24 mouse cellular contexts compared by ENCODE assay signal in genomic region chr15:96052586-96052985, GRCm38 (mm10).
DNase-seq lines count a peak whose midpoint lies in the region; ATAC-seq and TF ChIP-seq lines count a peak whose summit lies in the region.
"Had no signal": no experiment of that assay in that cellular context is flagged by ENCODE, and none has a peak within 500 bp of the region (broad histone marks: within the 10 kb centered on the region; RNA-seq: fewer than 3 reads in every experiment).

No protein-coding gene starts in this region.

- no peak for ATAC-seq in intestine, embryonic 14.5 days (replicated peaks; ENCODE audit: low FRiP score, low TSS enrichment, low read depth)
- no peak for ATAC-seq in intestine, embryonic 16.5 days
- peak; percentile 62; the same call in 1 of the 2 replicates for ATAC-seq in lung, embryonic 15.5 days (ENCODE audit: borderline replicate concordance, extremely low read depth, low FRiP score, low TSS enrichment)
- no peak; the same call in 1 of the 2 replicates for ATAC-seq in lung, postnatal 0 days
- ATAC-seq: activated CD4-positive, CD25-positive, alpha-beta regulatory T cell, adult 4 months; CD4-positive, CD25-positive, alpha-beta regulatory T cell, adult 4 months; forebrain, embryonic 13.5 days; forebrain, embryonic 15.5 days; Patski had no signal

- no peaks in the 10 kb centered on the region for H3K9me3 ChIP-seq in intestine, embryonic 14.5 days (ENCODE audit: control insufficient read depth, low read length)
- H3K9me3 ChIP-seq in intestine, embryonic 16.5 days (ENCODE audit: control insufficient read depth, low read length), result no peaks in the 10 kb centered on the region
- H3K9me3 ChIP-seq in lung, embryonic 15.5 days, result no peaks in the 10 kb centered on the region
- no peaks in the 10 kb centered on the region for H3K9me3 ChIP-seq in lung, postnatal 0 days (ENCODE audit: low read length)
- H3K9me3 ChIP-seq: embryonic facial prominence, embryonic 10.5 days; embryonic facial prominence, embryonic 12.5 days; forebrain, embryonic 13.5 days; forebrain, embryonic 15.5 days had no signal

- no peak overlapping the region for H3K4me2 ChIP-seq in intestine, embryonic 14.5 days (ENCODE audit: low read length)
- H3K4me2 ChIP-seq in intestine, embryonic 16.5 days (ENCODE audit: low read depth, low read length), result no peak overlapping the region
- H3K4me2 ChIP-seq in lung, embryonic 15.5 days, result peak overlapping the region; percentile 9; the same call in 1 of the 2 replicates
- H3K4me2 ChIP-seq in lung, postnatal 0 days (replicated peaks; ENCODE audit: low read depth, low read length), result peak overlapping the region; percentile 8; the same call in 1 of the 2 replicates
- H3K4me2 ChIP-seq: embryonic facial prominence, embryonic 12.5 days; forebrain, embryonic 13.5 days; forebrain, embryonic 15.5 days had no signal

- no peak overlapping the region for H3K4me3 ChIP-seq in intestine, embryonic 14.5 days (ENCODE audit: low read depth, low read length)
- H3K4me3 ChIP-seq in intestine, embryonic 16.5 days (ENCODE audit: low read length), result no peak overlapping the region
- H3K4me3 ChIP-seq in lung, embryonic 15.5 days, result no peak overlapping the region
- H3K4me3 ChIP-seq in lung, postnatal 0 days (ENCODE audit: low read depth, low read length), result no peak overlapping the region
- no peak overlapping the region for H3K4me3 ChIP-seq in lung, adult 2 months (replicated peaks; ENCODE audit: extremely low read depth, low read depth, low read length)
- H3K4me3 ChIP-seq: embryonic facial prominence, embryonic 10.5 days; embryonic facial prominence, embryonic 12.5 days; forebrain, embryonic 13.5 days; forebrain, embryonic 15.5 days had no signal

- DNase-seq in intestine, embryonic 14.5 days (ENCODE audit: low spot score), result peak; percentile 29
- no peak for DNase-seq in lung, postnatal 25 days (ENCODE audit: low spot score)
- DNase-seq in lung, postnatal 0 days (ENCODE audit: low spot score), result no peak
- no peak for DNase-seq in lung, adult 2 months
- DNase-seq: adrenal gland, adult 8-10 months; adrenal gland, postnatal 14 days; adrenal gland, postnatal 36 days; B cell, adult 2 months; cerebellum, adult 11-12 months; cerebellum, adult 2 months; cerebellum, adult 9-10 months; cerebellum, postnatal 10 days; cerebellum, postnatal 25 days had no signal

- 88% methylated on average over 5 of the region's 5 CpGs for WGBS in intestine, embryonic 14.5 days
- 73% methylated on average over 5 of the region's 5 CpGs for WGBS in intestine, embryonic 16.5 days
- 57% methylated on average over 5 of the region's 5 CpGs for WGBS in lung, embryonic 15.5 days
- WGBS in lung, postnatal 0 days, result 49% methylated on average over 5 of the region's 5 CpGs
- 75% methylated on average over 5 of the region's 5 CpGs for WGBS in lung, adult 2 months

- no peak for TF ChIP-seq EP300 in lung, postnatal 0 days (IDR thresholded peaks at IDR 0.05)

- TF ChIP-seq POLR2A in lung, adult 2 months (IDR thresholded peaks at IDR 0.05; ENCODE audit: borderline replicate concordance, extremely low read depth, low read depth, low read length), result no peak

- H3K36me3 ChIP-seq in intestine, embryonic 14.5 days (ENCODE audit: control insufficient read depth, insufficient read depth, low read length), result no peaks in the 10 kb centered on the region
- no peaks in the 10 kb centered on the region for H3K36me3 ChIP-seq in intestine, embryonic 16.5 days (ENCODE audit: control insufficient read depth, insufficient read depth, low read length)
- no peaks in the 10 kb centered on the region for H3K36me3 ChIP-seq in lung, embryonic 15.5 days
- H3K36me3 ChIP-seq in lung, postnatal 0 days (ENCODE audit: insufficient read depth, low read length), result no peaks in the 10 kb centered on the region
- H3K36me3 ChIP-seq: embryonic facial prominence, embryonic 10.5 days; embryonic facial prominence, embryonic 12.5 days; forebrain, embryonic 15.5 days; G1E had no signal

- H3K27me3 ChIP-seq in intestine, embryonic 14.5 days (replicated peaks; ENCODE audit: control insufficient read depth, insufficient read depth, low read length), result no peaks in the 10 kb centered on the region
- no peaks in the 10 kb centered on the region for H3K27me3 ChIP-seq in intestine, embryonic 16.5 days (replicated peaks; ENCODE audit: control insufficient read depth, insufficient read depth, low read length)
- no peaks in the 10 kb centered on the region for H3K27me3 ChIP-seq in lung, embryonic 15.5 days
- no peaks in the 10 kb centered on the region for H3K27me3 ChIP-seq in lung, postnatal 0 days (replicated peaks; ENCODE audit: insufficient read depth, low read length)
- H3K27me3 ChIP-seq: CH12.LX; embryonic facial prominence, embryonic 12.5 days; forebrain, embryonic 13.5 days; forebrain, embryonic 15.5 days; Patski had no signal

- no peak overlapping the region for H3K9ac ChIP-seq in intestine, embryonic 14.5 days (ENCODE audit: low read length)
- no peak overlapping the region for H3K9ac ChIP-seq in intestine, embryonic 16.5 days (ENCODE audit: low read depth, low read length)
- H3K9ac ChIP-seq in lung, embryonic 15.5 days, result no peak overlapping the region
- H3K9ac ChIP-seq in lung, postnatal 0 days (replicated peaks; ENCODE audit: low read depth), result no peak overlapping the region
- H3K9ac ChIP-seq: embryonic facial prominence, embryonic 12.5 days; forebrain, embryonic 13.5 days; forebrain, embryonic 15.5 days had no signal

- no peaks in the 10 kb centered on the region for H3K4me1 ChIP-seq in intestine, embryonic 14.5 days (replicated peaks; ENCODE audit: control insufficient read depth, insufficient read depth, low read length)
- no peaks in the 10 kb centered on the region for H3K4me1 ChIP-seq in intestine, embryonic 16.5 days (ENCODE audit: control insufficient read depth, insufficient read depth, low read length)
- H3K4me1 ChIP-seq in lung, embryonic 15.5 days, result no peaks in the 10 kb centered on the region
- no peaks in the 10 kb centered on the region for H3K4me1 ChIP-seq in lung, postnatal 0 days (ENCODE audit: insufficient read depth, low read depth, low read length)
- no peaks in the 10 kb centered on the region for H3K4me1 ChIP-seq in lung, adult 2 months (ENCODE audit: control insufficient read depth, insufficient read depth, low read length)
- H3K4me1 ChIP-seq: embryonic facial prominence, embryonic 10.5 days; embryonic facial prominence, embryonic 12.5 days; forebrain, embryonic 15.5 days had no signal

- TF ChIP-seq CTCF in lung, postnatal 0 days (IDR thresholded peaks at IDR 0.05), result no peak
- TF ChIP-seq CTCF in lung, adult 2 months (IDR thresholded peaks at IDR 0.05; ENCODE audit: insufficient read depth, low read length), result no peak

- H3K27ac ChIP-seq in intestine, embryonic 14.5 days (ENCODE audit: low read depth), result no peak overlapping the region
- no peak overlapping the region for H3K27ac ChIP-seq in intestine, embryonic 16.5 days (ENCODE audit: low read length)
- peak overlapping the region; percentile 50 for H3K27ac ChIP-seq in lung, embryonic 15.5 days
- no peak overlapping the region for H3K27ac ChIP-seq in lung, postnatal 0 days (ENCODE audit: low read length)
- H3K27ac ChIP-seq: embryonic facial prominence, embryonic 10.5 days; embryonic facial prominence, embryonic 12.5 days; forebrain, embryonic 13.5 days; forebrain, embryonic 15.5 days had no signal

Comparison
In these comparisons a context has a peak if more than half of its experiments do, and no peak if none do; other contexts are left out.
1. H3K4me2 ChIP-seq: peak in lung, embryonic 15.5 days (single experiment) and lung, postnatal 0 days (single experiment); none in intestine, embryonic 14.5 days (single experiment) and intestine, embryonic 16.5 days (single experiment).